Mouse (Mus musculus) MEL (cell line): ENCODE measurements around the gene Nfia. TPM values are rescaled to one million over a fixed set of nuclear protein-coding genes. Genes with fewer than 3 reads are reported as not detected.

Experiments
- DNase-seq: peaks from one replicate; pipeline ENCODE4 v3.0.0; 2011; ENCODE audit warnings: low read depth, low spot score
- H3K27ac ChIP-seq: 2 replicates; pipeline ENCODE4 v1.5.1; 2012; ENCODE audit warnings: low read depth, mild to moderate bottlenecking, control low read depth, low read length, moderate library complexity; ENCODE audit not compliant: control insufficient read depth
- H3K27me3 ChIP-seq, 2 experiments: fragments of 150-350 bp in 1 of 2; sonication (generic) in 1 of 2; 2 replicates each; pipeline ENCODE4 v1.6.1; 2012; ENCODE audit warnings: low read length in 2 of 2, mild to moderate bottlenecking in 2 of 2, improper control_type of control experiment in 1 of 2, moderate library complexity in 1 of 2; ENCODE audit not compliant: insufficient read depth in 2 of 2, control insufficient read depth in 1 of 2
- H3K36me3 ChIP-seq, 2 experiments: 2 replicates each; pipeline ENCODE4 v1.6.1; 2012 to 2014; ENCODE audit warnings: low read length in 2 of 2, improper control_type of control experiment in 1 of 2, inconsistent platforms in 1 of 2, mild to moderate bottlenecking in 1 of 2; ENCODE audit not compliant: insufficient read depth in 2 of 2, control insufficient read depth in 1 of 2
- H3K4me1 ChIP-seq, 2 experiments: fragments of 150-350 bp in 1 of 2; sonication (generic) in 1 of 2; 2 replicates each; pipeline ENCODE4 v1.6.1; 2012; ENCODE audit warnings: low read length in 2 of 2, improper control_type of control experiment in 1 of 2, mild to moderate bottlenecking in 1 of 2; ENCODE audit not compliant: insufficient read depth in 2 of 2, control insufficient read depth in 1 of 2
- H3K4me3 ChIP-seq, 2 experiments: fragments of 150-350 bp in 1 of 2; sonication (generic) in 1 of 2; 2 replicates each; pipeline ENCODE4 v1.5.1; 2012; ENCODE audit warnings: low read depth in 2 of 2, low read length in 2 of 2, mild to moderate bottlenecking in 2 of 2, moderate library complexity in 2 of 2, control low read depth in 1 of 2, improper control_type of control experiment in 1 of 2; ENCODE audit not compliant: control insufficient read depth in 1 of 2, insufficient read depth in 1 of 2
- H3K79me2 ChIP-seq: 2 replicates; pipeline ENCODE4 v1.6.1; 2012; ENCODE audit warnings: mild to moderate bottlenecking, low read length, moderate library complexity; ENCODE audit not compliant: control insufficient read depth, poor library complexity, insufficient read depth
- H3K9ac ChIP-seq: 2 replicates; pipeline ENCODE4 v1.6.1; 2012; ENCODE audit warnings: low read depth, mild to moderate bottlenecking, control low read depth, low read length, moderate library complexity; ENCODE audit not compliant: control insufficient read depth, poor library complexity, severe bottlenecking
- H3K9me3 ChIP-seq: fragments of 150-350 bp; sonication (generic); replicated peaks from 2 replicates; pipeline ENCODE4 v1.6.1; 2012; ENCODE audit warnings: mild to moderate bottlenecking, low read length, improper control_type of control experiment, moderate library complexity; ENCODE audit not compliant: insufficient read depth
- BHLHE40 ChIP-seq: IDR thresholded peaks from 2 replicates; pipeline ENCODE4 v1.6.1; 2012; ENCODE audit warnings: low read depth, mild to moderate bottlenecking, inconsistent platforms, low read length, improper control_type of control experiment, borderline replicate concordance
- CHD1 ChIP-seq: IDR thresholded peaks from 2 replicates; pipeline ENCODE4 v1.6.1; 2012; ENCODE audit warnings: low read depth, mild to moderate bottlenecking, inconsistent platforms, low read length, improper control_type of control experiment
- CTCF ChIP-seq, 3 experiments: IDR thresholded peaks in 2 of 3; conservative IDR thresholded peaks in 1 of 3; 2 replicates each; pipeline ENCODE4 v1.5.1; 2011 to 2012; ENCODE audit warnings: low read length in 3 of 3, low read depth in 2 of 3, mild to moderate bottlenecking in 2 of 3, improper control_type of control experiment in 1 of 3, inconsistent platforms in 1 of 3, mixed read lengths in 1 of 3, moderate library complexity in 1 of 3; ENCODE audit not compliant: control insufficient read depth in 1 of 3, insufficient read depth in 1 of 3, poor library complexity in 1 of 3, severe bottlenecking in 1 of 3
- E2F4 ChIP-seq: IDR thresholded peaks from 2 replicates; pipeline ENCODE4 v1.6.1; 2011; ENCODE audit warnings: low read depth, low read length, improper control_type of control experiment, borderline replicate concordance
- EP300 ChIP-seq, 2 experiments: IDR thresholded peaks; 2 replicates each; pipeline ENCODE4 v1.6.1; 2011; ENCODE audit warnings: improper control_type of control experiment in 2 of 2, low read length in 2 of 2, low read depth in 1 of 2, mild to moderate bottlenecking in 1 of 2
- ETS1 ChIP-seq: IDR thresholded peaks from 2 replicates; pipeline ENCODE4 v1.6.1; 2012; ENCODE audit warnings: low read depth, mild to moderate bottlenecking, inconsistent platforms, low read length, improper control_type of control experiment, moderate library complexity
- KAT2A ChIP-seq: conservative IDR thresholded peaks from 2 replicates; pipeline ENCODE4 v1.6.1; 2012; ENCODE audit warnings: low read depth, low read length, improper control_type of control experiment, inconsistent platforms
- MAZ ChIP-seq: IDR thresholded peaks from 2 replicates; pipeline ENCODE4 v1.6.1; 2012; ENCODE audit warnings: low read depth, mild to moderate bottlenecking, inconsistent platforms, low read length, improper control_type of control experiment
- NELFE ChIP-seq: IDR thresholded peaks from 2 replicates; pipeline ENCODE4 v1.6.1; 2011; ENCODE audit warnings: low read depth, low read length, improper control_type of control experiment
- NRF1 ChIP-seq: IDR thresholded peaks from 2 replicates; pipeline ENCODE4 v1.6.1; 2014; ENCODE audit warnings: low read depth, mild to moderate bottlenecking, inconsistent platforms, low read length, improper control_type of control experiment, moderate library complexity; ENCODE audit not compliant: poor library complexity, insufficient read depth, severe bottlenecking
- POLR2A ChIP-seq, 2 experiments: IDR thresholded peaks; 2 replicates each; pipeline ENCODE4 v1.6.1; 2011 to 2012; ENCODE audit warnings: low read length in 2 of 2, mild to moderate bottlenecking in 2 of 2, control low read depth in 1 of 2, improper control_type of control experiment in 1 of 2, low read depth in 1 of 2, moderate library complexity in 1 of 2; ENCODE audit not compliant: control insufficient read depth in 1 of 2, insufficient read depth in 1 of 2, poor library complexity in 1 of 2
- RCOR1 ChIP-seq: IDR thresholded peaks from 2 replicates; pipeline ENCODE4 v1.6.1; 2012; ENCODE audit warnings: low read depth, mild to moderate bottlenecking, inconsistent platforms, low read length, improper control_type of control experiment
- SIN3A ChIP-seq: IDR thresholded peaks from 2 replicates; pipeline ENCODE4 v1.6.1; 2012; ENCODE audit warnings: low read length, improper control_type of control experiment, inconsistent platforms
- TBP ChIP-seq: IDR thresholded peaks from 2 replicates; pipeline ENCODE4 v1.8.0; 2011; ENCODE audit warnings: low read depth, low read length, improper control_type of control experiment
- UBTF ChIP-seq: IDR thresholded peaks from 2 replicates; pipeline ENCODE4 v1.6.1; 2012; ENCODE audit warnings: low read depth, mild to moderate bottlenecking, inconsistent platforms, low read length, improper control_type of control experiment, moderate library complexity, borderline replicate concordance; ENCODE audit not compliant: insufficient read depth
- USF1 ChIP-seq: IDR thresholded peaks from 2 replicates; pipeline ENCODE4 v1.6.1; 2014; ENCODE audit warnings: low read depth, mild to moderate bottlenecking, inconsistent platforms, low read length, improper control_type of control experiment, moderate library complexity
- polyA plus RNA-seq, 2 experiments: library from polyadenylated mRNA; stranded (reverse) in 1 of 2; unstranded in 1 of 2; fragments of >175 nt in 1 of 2; fragments of >200 nt in 1 of 2; gene quantifications; 2 replicates each; pipeline versions ENCODE4 v1.2.1 to v1.2.4; 2012; ENCODE audit warnings: low replicate concordance in 2 of 2, low read depth in 1 of 2; ENCODE audit not compliant: insufficient read length in 2 of 2, insufficient read depth in 1 of 2, missing spikeins in 1 of 2
- total RNA-seq: library from RNA; depleted of rRNA; stranded (reverse); fragments of 300-350 nt; gene quantifications from 2 replicates; pipeline ENCODE4 v1.2.3, GENCODE M21; 2012

The Nfia gene
- total and polyA plus RNA-seq, 3 experiments, result 10.2 to 20.5 (median 13.4) TPM

DNA sequence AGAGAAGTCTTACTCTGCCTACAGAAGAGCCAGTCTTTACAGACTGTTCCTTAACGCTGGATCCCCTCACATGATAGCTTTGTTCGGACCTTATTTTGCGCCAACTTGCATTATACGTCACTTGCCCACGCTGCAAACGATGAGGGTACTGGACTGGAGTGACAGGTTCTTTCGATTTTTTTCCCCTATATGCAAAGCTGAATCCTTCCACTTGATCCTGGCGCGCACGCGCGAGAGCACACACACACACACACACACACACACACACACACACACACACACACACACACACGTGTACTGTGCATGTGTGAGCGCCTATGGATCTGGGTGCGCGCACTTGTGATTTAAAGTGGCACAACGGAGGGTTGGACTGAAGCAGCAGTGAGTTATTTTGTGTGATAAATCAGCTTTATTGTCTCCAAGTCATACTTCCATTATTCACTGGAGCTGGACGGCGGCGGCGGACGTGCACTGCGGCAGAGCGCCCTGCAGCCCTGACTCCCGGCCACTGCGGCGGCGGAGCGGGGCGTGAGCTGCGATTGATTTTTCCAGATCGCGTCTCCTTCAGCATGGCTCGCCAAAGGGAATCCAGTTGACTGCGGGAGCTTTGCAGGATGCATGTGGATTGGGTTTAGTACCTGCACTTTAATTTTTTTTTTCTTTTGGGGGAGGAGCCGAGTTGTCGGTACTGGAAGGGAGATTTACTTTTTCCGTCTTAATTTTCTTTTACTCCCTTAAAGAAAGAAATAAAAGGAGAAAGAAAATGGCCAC is 15.1 kb upstream of the Nfia start (continued):
- peak; percentile 85 for TF ChIP-seq SIN3A

DNA sequence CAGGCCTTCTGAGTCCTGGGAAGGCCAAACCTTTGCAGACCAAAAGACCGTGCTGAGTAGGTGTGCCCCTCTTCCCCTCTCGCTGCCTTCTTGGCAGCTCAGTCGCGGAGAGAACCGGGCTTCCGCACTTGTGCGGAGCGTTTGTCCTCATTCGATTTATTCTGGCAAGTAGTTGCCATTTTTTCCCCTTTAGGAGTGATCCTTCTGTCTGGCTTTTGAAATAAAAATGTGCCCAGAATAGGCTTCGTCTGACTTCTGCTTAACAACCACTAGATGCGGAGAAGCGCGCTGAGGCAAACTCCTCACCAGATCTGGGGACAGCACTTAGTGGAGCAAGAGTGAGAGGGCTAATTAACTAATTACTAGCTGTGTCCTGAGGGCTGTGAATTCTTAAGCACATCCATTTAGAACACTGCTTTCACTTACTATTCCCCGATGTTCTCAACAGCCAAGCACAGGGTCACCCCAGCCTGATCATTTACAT is 14.5 kb upstream of the Nfia start:
- peak; percentile 82 for DNase-seq
- Histone ChIP-seq H3K27me3 (no peaks in the 10 kb centered on the region), H3K27ac (peak overlapping the region; percentile 75), H3K9ac (peak overlapping the region; percentile 75), H3K79me2 (peaks cover 7% of the 10 kb centered on the region; the same call in 1 of the 2 replicates), H3K36me3 (peaks cover 0 to 24% of the 10 kb centered on the region in 2 experiments; a peak in 2 of 4 replicates), H3K9me3 (no peaks in the 10 kb centered on the region), H3K4me1 (peaks cover 13 to 14% of the 10 kb centered on the region in 2 experiments), H3K4me3 (peak overlapping the region; percentile 66 to 85)
- peak; percentile 36; the same call in 1 of the 2 replicates for TF ChIP-seq NELFE
- TF ChIP-seq CHD1, result peak; percentile 12; the same call in 1 of the 2 replicates
- 0 out of 2 replicates have a peak, but pooled peaks have one; percentile 14 for TF ChIP-seq MAZ
- TF ChIP-seq KAT2A, result no peak
- TF ChIP-seq SIN3A, result peak; percentile 36
- peak; percentile 34; the same call in 1 of the 2 replicates for TF ChIP-seq TBP
- TF ChIP-seq UBTF, result peak; percentile 45; the same call in 1 of the 2 replicates
- no peak for TF ChIP-seq USF1
- no peak for TF ChIP-seq BHLHE40
- 0 out of 2 replicates have a peak, but pooled peaks have one; percentile 10 for TF ChIP-seq ETS1
- TF ChIP-seq POLR2A (IDR thresholded peaks at IDR 0.05; ENCODE audit: control insufficient read depth in 1 of 2, insufficient read depth in 1 of 2, low read depth in 1 of 2, low read length in 2 of 2, poor library complexity in 1 of 2), result peak in 1 of 2 experiments; percentile 42; a peak in 1 of 4 replicates

DNA sequence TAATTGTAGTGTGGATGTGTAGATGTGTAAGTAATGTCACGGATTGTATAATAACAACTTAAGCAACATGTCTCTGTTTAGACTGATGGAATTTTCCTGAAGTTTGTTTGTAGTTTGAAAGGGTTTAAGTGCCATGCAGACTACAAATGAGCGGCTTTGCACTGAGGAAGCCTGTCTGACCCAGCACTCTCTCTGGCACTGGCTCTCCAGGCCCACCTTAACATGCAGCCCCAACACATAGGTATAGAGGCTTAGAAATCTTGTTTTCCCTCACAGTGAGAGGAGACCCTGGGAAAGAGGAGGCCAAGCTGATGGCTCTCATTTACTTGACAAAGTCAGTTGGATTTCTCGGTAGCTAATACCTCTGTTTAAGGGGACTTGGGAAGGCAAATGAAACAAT is 13.9 kb upstream of the Nfia start:
- peak; percentile 40 for DNase-seq
- no peak for TF ChIP-seq RCOR1
- 0 out of 4 replicates have a peak, but pooled peaks of 1 of the 2 experiments have one; percentile 24 for TF ChIP-seq EP300 (IDR thresholded peaks at IDR 0.05; ENCODE audit: low read depth in 1 of 2, low read length in 2 of 2)
- no peak for TF ChIP-seq CTCF (IDR thresholded peaks at IDR 0.05 in 2 of 3, conservative IDR thresholded peaks at IDR 0.05 in 1 of 3; ENCODE audit: control insufficient read depth in 1 of 3, insufficient read depth in 1 of 3, low read depth in 2 of 3, low read length in 3 of 3, poor library complexity in 1 of 3, severe bottlenecking in 1 of 3)
- no peak for TF ChIP-seq NRF1
- no peak for TF ChIP-seq E2F4
- no peak for TF ChIP-seq POLR2A (IDR thresholded peaks at IDR 0.05; ENCODE audit: control insufficient read depth in 1 of 2, insufficient read depth in 1 of 2, low read depth in 1 of 2, low read length in 2 of 2, poor library complexity in 1 of 2)
- peaks cover 7% of the 10 kb centered on the region; the same call in 1 of the 2 replicates for H3K79me2 ChIP-seq
- peaks cover 8% of the 10 kb centered on the region in 2 experiments for H3K4me1 ChIP-seq
- peaks cover 0 to 18% of the 10 kb centered on the region in 2 experiments; a peak in 2 of 4 replicates for H3K36me3 ChIP-seq
- peak overlapping the region; percentile 75 for H3K9ac ChIP-seq
- peak overlapping the region; percentile 75 for H3K27ac ChIP-seq
- no peaks in the 10 kb centered on the region for H3K27me3 ChIP-seq
- H3K9me3 ChIP-seq, result no peaks in the 10 kb centered on the region
- peak overlapping the region; percentile 66 to 85 for H3K4me3 ChIP-seq
